Mouse (Mus musculus) testis, adult 2 months (tissue): Measurements from ENCODE around the gene Ubac2.

Experiments
- CTCF ChIP-seq: fragments of 200-500 bp; IDR thresholded peaks from 2 replicates; pipeline ENCODE4 v1.5.1; 2012; ENCODE audit warnings: low read depth, mild to moderate bottlenecking, inconsistent platforms, low read length, moderate library complexity; ENCODE audit not compliant: control insufficient read depth, insufficient read depth, insufficient replicate concordance
- POLR2A ChIP-seq: fragments of 200-500 bp; IDR thresholded peaks from 2 replicates; pipeline ENCODE4 v1.6.1; 2012; ENCODE audit warnings: low read depth, mild to moderate bottlenecking, inconsistent platforms, low read length, moderate library complexity; ENCODE audit not compliant: control insufficient read depth

DNA sequence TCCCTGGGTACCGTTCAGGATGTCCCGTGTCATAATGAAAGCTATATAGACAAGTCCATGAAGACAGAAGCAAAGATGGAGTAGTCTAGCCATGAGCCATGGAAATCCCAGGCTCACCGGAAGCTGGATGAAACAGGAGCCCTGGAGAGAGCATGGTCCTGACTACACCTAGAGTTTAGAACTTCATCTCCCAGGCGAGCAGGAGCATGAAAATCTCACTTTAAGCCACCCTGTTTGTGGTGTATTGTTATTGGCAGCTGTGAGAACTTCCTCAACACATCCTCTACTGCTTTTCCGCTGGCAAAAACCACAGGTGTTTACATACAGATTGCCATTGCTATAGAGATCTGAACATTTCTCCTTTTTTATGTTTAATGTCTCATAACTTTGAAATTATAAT is 185.2 kb downstream of the Ubac2 start:
- TF ChIP-seq CTCF, result no peak
- no peak for TF ChIP-seq POLR2A
